Mouse (Mus musculus) thymus, adult 2 months (tissue): ENCODE measurements around the gene Myo15b. TPM values are rescaled to one million over a fixed set of nuclear protein-coding genes. Genes with fewer than 3 reads are reported as not detected.
A peak's percentile ranks its signal among the peaks of the same experiment; 100 is the strongest.

ENCODE experiments used
- DNase-seq: peaks from one replicate; pipeline ENCODE4 v3.0.0; 2021
- H3K27ac ChIP-seq: fragments of 200-500 bp; 2 replicates; pipeline ENCODE4 v1.5.1; 2012; ENCODE audit warnings: low read length, control low read depth; ENCODE audit not compliant: control insufficient read depth, insufficient read depth
- H3K27me3 ChIP-seq: fragments of 200-500 bp; 2 replicates; pipeline ENCODE4 v1.6.1; 2012; ENCODE audit warnings: mild to moderate bottlenecking, low read length, moderate library complexity, mixed read lengths; ENCODE audit not compliant: control insufficient read depth, insufficient read depth
- H3K36me3 ChIP-seq: fragments of 200-500 bp; 2 replicates; pipeline ENCODE4 v1.6.1; 2012; ENCODE audit warnings: mild to moderate bottlenecking, low read length, moderate library complexity; ENCODE audit not compliant: control insufficient read depth, insufficient read depth
- H3K4me1 ChIP-seq: fragments of 200-500 bp; replicated peaks from 2 replicates; pipeline ENCODE4 v1.6.1; 2012; ENCODE audit warnings: low read length; ENCODE audit not compliant: control insufficient read depth, insufficient read depth
- H3K4me3 ChIP-seq: fragments of 200-500 bp; 2 replicates; pipeline ENCODE4 v1.5.1; 2012; ENCODE audit warnings: mild to moderate bottlenecking, low read length, control low read depth, moderate library complexity; ENCODE audit not compliant: control insufficient read depth, insufficient read depth
- CTCF ChIP-seq: fragments of 200-500 bp; IDR thresholded peaks from 2 replicates; pipeline ENCODE4 v1.5.1; 2012; ENCODE audit warnings: mild to moderate bottlenecking, control low read depth, low read length, moderate library complexity, borderline replicate concordance; ENCODE audit not compliant: control insufficient read depth, poor library complexity, insufficient read depth; ENCODE audit errors: extremely low read depth
- POLR2A ChIP-seq: fragments of 200-500 bp; IDR thresholded peaks from 2 replicates; pipeline ENCODE4 v1.6.1; 2012; ENCODE audit warnings: mild to moderate bottlenecking, low read length, control low read depth, moderate library complexity; ENCODE audit not compliant: control insufficient read depth, poor library complexity, insufficient read depth; ENCODE audit errors: extremely low read depth
- WGBS: fragments of 180-500 bp; shearing (Covaris S2); methylation state at CpG from one replicate; pipeline ENCODE4 v1.1.7; 2018; 5-methylcytosine and 5-hydroxymethylcytosine counted together
- polyA plus RNA-seq: library from polyadenylated mRNA; depleted of rRNA; stranded (reverse); fragments of >200 nt; gene quantifications from 2 replicates; pipeline ENCODE4 v1.2.3, GENCODE M21; 2012; rRNA removed

Myo15b gene
- polyA plus RNA-seq, 1 experiment, result 6.1 TPM

- H3K27ac ChIP-seq, result no peak overlapping the region
- DNase-seq, result no peak
- H3K4me1 ChIP-seq, result peaks cover 3% of the 10 kb centered on the region
- H3K27me3 ChIP-seq, result no peaks in the 10 kb centered on the region
- 89% methylated on average over 3 of the region's 3 CpGs for WGBS
- TF ChIP-seq POLR2A (no peak), CTCF (no peak)
- no peaks in the 10 kb centered on the region; the same call in 1 of the 2 replicates for H3K36me3 ChIP-seq
- no peak overlapping the region for H3K4me3 ChIP-seq
Observed at GRCm38 (mm10) chr11:115931235-115931634, 73.0 kb downstream of the Myo15b start.

- no peaks in the 10 kb centered on the region; the same call in none of the 2 replicates for H3K36me3 ChIP-seq
Observed at GRCm38 (mm10) chr11:115933108-115933746, 75.0 kb downstream of the Myo15b start, which contains the start of the genes Sap30bp and Recql5. Gene Sap30bp, plus strand, starts transcription at chr11:115933282. Gene Recql5, minus strand, starts transcription at chr11:115933477.

GRCm38 (mm10) chr11:115933747-115934110 is 75.5 kb downstream of the Myo15b start:
- H3K27ac ChIP-seq, result no peak overlapping the region
- H3K4me1 ChIP-seq, result peaks cover 3% of the 10 kb centered on the region
- TF ChIP-seq CTCF (no peak), POLR2A (peak; percentile 9; the same call in 1 of the 2 replicates)
- no peaks in the 10 kb centered on the region; the same call in none of the 2 replicates for H3K36me3 ChIP-seq
- DNase-seq, result no peak
- no peaks in the 10 kb centered on the region for H3K27me3 ChIP-seq
- peak overlapping the region; percentile 86 for H3K4me3 ChIP-seq
- WGBS, result under 1% methylated on average over 16 of the region's 16 CpGs

More at GRCm38 (mm10) chr11:115933108-115933746, 75.0 kb downstream of the Myo15b start, which contains the start of the genes Sap30bp and Recql5:
- Histone ChIP-seq H3K4me3 (peak within 1 kb of the TSS; percentile 86), H3K27me3 (no peaks in the 10 kb centered on the region), H3K27ac (no peak within 1 kb of the TSS), H3K4me1 (peaks cover 3% of the 10 kb centered on the region)
- DNase-seq, result peak; percentile 96
- TF ChIP-seq CTCF (no peak), POLR2A (peak; percentile 64; the same call in 1 of the 2 replicates)
- WGBS, result under 1% methylated on average over 28 of the region's 28 CpGs

- 37% methylated on average over 6 of the region's 6 CpGs for WGBS
- Histone ChIP-seq H3K4me1 (no peaks in the 10 kb centered on the region), H3K36me3 (peaks cover 11% of the 10 kb centered on the region), H3K4me3 (no peak overlapping the region), H3K27me3 (no peaks in the 10 kb centered on the region), H3K27ac (no peak overlapping the region)
- peak; percentile 68 for DNase-seq
- TF ChIP-seq CTCF, result no peak
- no peak for TF ChIP-seq POLR2A
Observed at GRCm38 (mm10) chr11:115939690-115940329, 81.6 kb downstream of the Myo15b start.

GRCm38 (mm10) chr11:115941980-115942379 is 83.8 kb downstream of the Myo15b start:
- Histone ChIP-seq H3K36me3 (peaks cover 11% of the 10 kb centered on the region), H3K27me3 (no peaks in the 10 kb centered on the region), H3K4me1 (no peaks in the 10 kb centered on the region), H3K27ac (no peak overlapping the region), H3K4me3 (no peak overlapping the region)
- TF ChIP-seq CTCF (no peak), POLR2A (no peak)
- WGBS, result 93% methylated on average over 7 of the region's 7 CpGs
- DNase-seq, result no peak

Other genes with a start within 250 kb of the Myo15b start
- 188 and 215 TPM in 2 replicates for gene Mif4gd, start 245.4 kb upstream of the Myo15b start, polyA plus RNA-seq
- 98.5 and 98.6 TPM in 2 replicates for gene Slc25a19, start 230.1 kb upstream of the Myo15b start, polyA plus RNA-seq
- 81.7 and 82.8 TPM in 2 replicates for gene Grb2, start 149.8 kb upstream of the Myo15b start, polyA plus RNA-seq
- gene Tmem94, start 93.0 kb upstream of the Myo15b start, polyA plus RNA-seq, result 84.7 and 91.9 TPM in 2 replicates
- gene Caskin2, start 44.8 kb upstream of the Myo15b start, polyA plus RNA-seq, result 13.7 and 15.4 TPM in 2 replicates
- 31.6 and 34.3 TPM in 2 replicates for gene Tsen54, start 43.7 kb upstream of the Myo15b start, polyA plus RNA-seq
- 54.5 and 68.6 TPM in 2 replicates for gene Llgl2, start 34.4 kb upstream of the Myo15b start, polyA plus RNA-seq
- 8.4 and 9.5 TPM in 2 replicates for gene Smim5, start 41.6 kb downstream of the Myo15b start, polyA plus RNA-seq
- 0.62 and 0.71 TPM in 2 replicates for gene Smim6, start 53.6 kb downstream of the Myo15b start, polyA plus RNA-seq
- gene Sap30bp, start 74.9 kb downstream of the Myo15b start, polyA plus RNA-seq, result 43.4 and 44.8 TPM in 2 replicates
- gene Recql5, start 75.1 kb downstream of the Myo15b start, polyA plus RNA-seq, result 32.4 and 34.3 TPM in 2 replicates
- gene Itgb4, start 116.3 kb downstream of the Myo15b start, polyA plus RNA-seq, result 19.8 and 20.8 TPM in 2 replicates
- 110 and 133 TPM in 2 replicates for gene Galk1, start 154.3 kb downstream of the Myo15b start, polyA plus RNA-seq
- gene H3f3b, start 169.6 kb downstream of the Myo15b start, polyA plus RNA-seq, result 484 and 567 TPM in 2 replicates
- 121 and 123 TPM in 2 replicates for gene Unk, start 171.9 kb downstream of the Myo15b start, polyA plus RNA-seq
- gene Unc13d, start 219.6 kb downstream of the Myo15b start, polyA plus RNA-seq, result 95.3 and 98.6 TPM in 2 replicates
- gene Wbp2, start 228.6 kb downstream of the Myo15b start, polyA plus RNA-seq, result 288 and 314 TPM in 2 replicates